Mouse (Mus musculus) mature B cell (primary cell): Measurements from ENCODE around the gene 2410004B18Rik.

ENCODE experiments used
- in situ Hi-C: fragments of 300-500 bp; cut with MboI; formaldehyde crosslinking; loops from 2 replicates; pipeline ENCODE4 v1.14.3; 2019

Gene 2410004B18Rik

GRCm38 (mm10) chr3:145937505-145938404, at the start of gene 2410004B18Rik:
TSS of gene 2410004B18Rik (plus strand) at chr3:145938014.
- in situ Hi-C loops = loop anchor here (25.0 kb wide), 1 partner anchor 250 kb away; no protein-coding TSS in a partner anchor

- in situ Hi-C loops = no loop called here
Measured at GRCm38 (mm10) chr3:145890346-145891132, 47.3 kb upstream of the 2410004B18Rik start.

GRCm38 (mm10) chr3:145892451-145892850, 45.4 kb upstream of the 2410004B18Rik start:
- in situ Hi-C loops = no loop called here

- in situ Hi-C loops = no loop called here
Measured at GRCm38 (mm10) chr3:145894131-145894530, 43.7 kb upstream of the 2410004B18Rik start.

DNA sequence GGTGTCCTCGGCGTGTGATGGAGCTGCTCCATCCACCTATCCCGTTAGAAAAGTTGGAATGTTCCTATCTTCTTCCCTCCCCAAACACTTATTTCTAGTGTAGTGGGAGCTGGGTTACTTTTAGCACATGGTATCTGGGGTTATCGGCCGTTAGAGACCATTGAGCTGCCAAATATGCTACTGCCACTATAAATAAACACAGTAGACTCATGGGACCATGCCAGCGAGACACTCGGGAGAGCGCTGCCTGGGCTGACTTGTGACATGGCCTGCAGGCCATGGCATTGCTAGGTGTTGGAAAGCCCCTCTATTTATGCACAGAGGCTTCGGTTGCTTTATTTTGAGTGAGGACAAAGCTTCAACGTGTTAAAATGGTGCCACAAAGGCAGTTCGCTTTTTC, 40.1 kb upstream of the 2410004B18Rik start:
- in situ Hi-C loops = no loop called here

DNA sequence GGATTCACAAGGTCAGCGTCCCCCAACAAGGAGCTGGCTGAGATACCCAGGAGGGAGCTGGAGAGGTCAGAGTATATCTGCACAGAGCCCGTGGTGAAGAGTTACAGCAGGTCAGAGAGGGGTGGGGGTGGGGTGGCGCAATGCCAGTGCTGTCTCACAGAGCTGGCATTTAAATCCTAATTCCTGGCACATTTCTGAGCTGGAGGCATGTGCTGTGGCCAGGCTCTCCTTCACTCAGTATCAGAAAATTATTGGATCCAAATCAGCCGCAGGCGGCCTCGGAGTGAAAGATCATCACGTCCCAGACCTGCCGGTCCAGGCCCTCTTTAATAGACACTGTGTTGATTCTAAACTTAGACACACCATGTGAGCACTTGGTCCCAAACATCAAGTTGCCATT, 38.0 kb upstream of the 2410004B18Rik start:
- in situ Hi-C loops = loop anchor here (25.0 kb wide), 2 partner anchors 313 to 912 kb away; partner anchors contain the start of genes Prkacb and Znhit6

- in situ Hi-C loops = loop anchor here (25.0 kb wide), 2 partner anchors 316 to 909 kb away; partner anchors contain the start of genes Prkacb and Znhit6
Measured at GRCm38 (mm10) chr3:145903530-145903929, 34.3 kb upstream of the 2410004B18Rik start.

DNA sequence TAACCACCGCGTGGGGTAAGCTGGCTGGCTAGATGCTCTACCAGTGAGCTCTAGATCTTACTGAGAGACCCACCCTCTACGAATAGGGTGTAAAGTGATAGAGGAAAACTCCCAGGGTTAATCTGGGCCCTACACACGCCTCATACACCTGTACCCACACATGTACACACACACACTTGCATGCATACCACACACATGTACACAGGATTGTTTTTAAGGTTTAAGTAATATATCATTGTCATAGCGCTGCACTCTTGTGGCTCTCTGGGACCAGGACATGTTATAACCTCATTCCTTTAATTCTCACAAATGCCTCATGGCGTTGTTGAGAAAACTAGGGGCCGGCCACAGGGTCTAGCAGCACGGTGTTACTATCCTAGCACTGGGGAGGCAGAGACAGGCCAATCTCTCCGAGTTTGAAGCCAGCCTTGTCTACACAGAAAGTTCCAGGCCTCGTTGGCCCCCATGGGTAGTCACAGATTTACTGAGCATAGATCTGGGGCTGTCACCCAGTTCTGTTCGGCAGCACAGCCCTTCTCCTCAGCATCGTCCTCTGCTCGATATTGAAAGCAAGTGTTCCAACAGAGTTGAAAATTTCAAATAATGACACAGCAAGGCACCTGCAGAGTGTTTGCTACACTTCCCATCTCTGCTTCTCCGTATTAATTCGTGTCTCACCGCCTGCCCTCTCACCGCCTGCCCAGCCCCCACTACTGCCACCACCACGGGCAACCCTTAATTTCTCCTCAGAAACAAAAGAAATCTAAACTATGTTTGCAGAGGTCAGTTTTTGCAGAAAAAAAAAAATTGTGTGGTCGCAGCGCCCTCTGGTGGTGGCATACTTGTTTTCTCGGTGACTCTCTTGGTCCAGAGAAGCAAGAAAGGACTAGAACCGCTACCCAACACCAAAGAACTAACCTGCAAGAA, 32.7 kb upstream of the 2410004B18Rik start:
- in situ Hi-C loops = loop anchor here (25.0 kb wide), 2 partner anchors 318 to 907 kb away; partner anchors contain the start of genes Prkacb and Znhit6

DNA sequence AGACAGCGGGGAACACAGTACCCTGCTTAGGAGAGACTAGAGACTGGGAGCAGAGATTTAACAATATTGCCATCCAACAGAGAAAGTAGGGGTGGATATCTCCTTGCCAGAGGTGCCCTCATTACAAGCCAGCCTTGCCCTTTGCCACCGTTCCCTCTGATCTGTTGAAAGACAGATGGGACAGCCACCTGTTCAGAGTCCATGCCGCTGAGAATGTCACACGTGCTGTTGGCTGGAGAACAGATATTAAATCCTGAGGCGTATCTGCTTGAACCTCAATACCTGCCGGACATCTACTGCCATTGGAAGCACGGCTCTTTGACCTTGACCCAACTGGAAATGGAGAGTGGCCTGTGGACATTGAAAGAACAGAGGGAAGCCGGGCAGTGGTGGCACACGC, 31.2 kb upstream of the 2410004B18Rik start:
- in situ Hi-C loops = loop anchor here (25.0 kb wide), 2 partner anchors 319 to 906 kb away; partner anchors contain the start of genes Prkacb and Znhit6

GRCm38 (mm10) chr3:145912512-145912911, 25.3 kb upstream of the 2410004B18Rik start:
- in situ Hi-C loops = loop anchor here (25.0 kb wide), 2 partner anchors 325 to 900 kb away; partner anchors contain the start of genes Prkacb and Znhit6

GRCm38 (mm10) chr3:145913263-145913662, 24.6 kb upstream of the 2410004B18Rik start:
- in situ Hi-C loops = loop anchor here (25.0 kb wide), 2 partner anchors 326 to 899 kb away; partner anchors contain the start of genes Prkacb and Znhit6

GRCm38 (mm10) chr3:145913942-145914341, 23.9 kb upstream of the 2410004B18Rik start:
- in situ Hi-C loops = loop anchor here (25.0 kb wide), 2 partner anchors 327 to 898 kb away; partner anchors contain the start of genes Prkacb and Znhit6

- in situ Hi-C loops = loop anchor here (25.0 kb wide), 2 partner anchors 329 to 896 kb away; partner anchors contain the start of genes Prkacb and Znhit6
Measured at GRCm38 (mm10) chr3:145916374-145916773, 21.4 kb upstream of the 2410004B18Rik start.

GRCm38 (mm10) chr3:145916826-145917225, 21.0 kb upstream of the 2410004B18Rik start:
- in situ Hi-C loops = loop anchor here (25.0 kb wide), 2 partner anchors 330 to 895 kb away; partner anchors contain the start of genes Prkacb and Znhit6

DNA sequence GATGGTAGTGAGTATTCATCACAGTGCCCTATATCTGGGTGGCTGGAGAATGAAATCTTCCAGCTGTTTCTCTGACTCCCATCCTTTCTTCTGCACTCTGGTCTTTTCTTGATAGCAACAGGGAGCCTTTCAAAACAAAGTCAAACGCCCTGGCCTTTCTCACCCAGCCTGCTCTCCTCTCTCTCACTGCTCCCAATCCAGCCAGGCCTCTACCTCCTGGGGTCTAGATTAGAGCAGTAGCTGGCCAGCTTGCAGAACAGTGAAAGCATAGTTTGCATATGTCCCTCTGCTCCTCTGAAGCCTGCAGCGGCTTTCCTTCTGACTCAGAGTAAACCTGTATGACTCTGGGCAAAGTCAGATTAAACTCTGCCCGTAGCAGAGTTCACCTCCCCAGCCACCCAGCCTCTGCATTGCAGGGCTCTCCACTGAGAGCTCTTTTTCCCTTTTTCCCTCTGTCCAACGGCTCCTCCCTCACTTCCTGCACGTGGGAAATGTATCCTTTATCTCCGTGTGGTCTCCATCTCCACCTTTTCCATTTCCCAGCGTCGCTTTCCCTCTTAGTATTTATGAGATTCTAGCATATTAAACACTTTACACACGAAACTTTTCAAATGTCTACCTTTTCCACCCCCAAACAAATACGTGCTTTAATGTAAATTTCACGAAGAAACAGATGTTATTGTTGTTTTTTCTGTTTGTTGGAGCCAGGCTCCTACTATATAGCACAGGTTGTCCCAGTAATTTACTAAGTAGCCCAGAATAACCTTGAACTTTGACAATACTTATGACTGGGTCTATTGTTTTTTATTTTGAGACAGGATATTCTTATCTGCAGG, 15.6 kb upstream of the 2410004B18Rik start, which contains the start of gene Bcl10:
TSS of gene Bcl10 (plus strand) at position 786 of the 836 bp plus-strand sequence.
- in situ Hi-C loops = loop anchor here (25.0 kb wide), 2 partner anchors 335 to 890 kb away; partner anchors contain the start of genes Prkacb and Znhit6

GRCm38 (mm10) chr3:145922971-145923370, 14.8 kb upstream of the 2410004B18Rik start:
- in situ Hi-C loops = loop anchor here (25.0 kb wide), 2 partner anchors 336 to 889 kb away; partner anchors contain the start of genes Prkacb and Znhit6

DNA sequence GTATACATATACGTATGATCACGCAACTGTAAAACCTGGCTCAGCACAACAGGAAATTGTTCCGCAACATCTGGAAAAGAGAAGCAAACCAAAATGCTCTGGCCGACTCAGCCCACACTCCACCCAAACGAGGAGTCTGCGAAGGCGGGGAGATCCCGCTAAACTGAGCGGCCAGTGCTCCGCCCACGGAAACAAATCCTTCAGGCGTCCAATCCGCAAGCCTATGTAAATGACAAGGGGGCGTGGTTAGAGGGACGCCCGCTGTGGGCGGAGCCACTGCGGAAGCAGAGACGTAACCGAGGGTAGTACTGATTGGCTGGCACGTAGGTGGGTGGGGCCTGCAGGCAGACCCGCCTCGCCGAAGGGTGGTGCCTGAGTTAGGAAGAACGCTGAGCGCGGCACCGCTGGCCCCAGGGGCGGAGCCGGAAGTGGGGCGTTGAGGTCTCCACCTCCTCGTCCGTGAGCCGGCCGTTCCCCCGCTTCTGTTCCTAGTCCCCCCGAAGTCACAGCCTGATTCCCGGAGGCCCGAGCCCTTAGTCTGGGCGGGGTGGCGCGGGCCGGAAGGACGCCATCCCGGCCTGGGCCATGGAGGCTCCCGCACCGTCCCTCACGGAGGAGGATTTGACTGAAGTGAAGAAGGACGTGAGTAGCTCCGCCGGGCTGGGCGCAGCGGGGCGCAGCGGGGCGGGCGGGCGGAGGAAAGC, 13.8 kb upstream of the 2410004B18Rik start:
- in situ Hi-C loops = loop anchor here (25.0 kb wide), 2 partner anchors 337 to 888 kb away; partner anchors contain the start of genes Prkacb and Znhit6

DNA sequence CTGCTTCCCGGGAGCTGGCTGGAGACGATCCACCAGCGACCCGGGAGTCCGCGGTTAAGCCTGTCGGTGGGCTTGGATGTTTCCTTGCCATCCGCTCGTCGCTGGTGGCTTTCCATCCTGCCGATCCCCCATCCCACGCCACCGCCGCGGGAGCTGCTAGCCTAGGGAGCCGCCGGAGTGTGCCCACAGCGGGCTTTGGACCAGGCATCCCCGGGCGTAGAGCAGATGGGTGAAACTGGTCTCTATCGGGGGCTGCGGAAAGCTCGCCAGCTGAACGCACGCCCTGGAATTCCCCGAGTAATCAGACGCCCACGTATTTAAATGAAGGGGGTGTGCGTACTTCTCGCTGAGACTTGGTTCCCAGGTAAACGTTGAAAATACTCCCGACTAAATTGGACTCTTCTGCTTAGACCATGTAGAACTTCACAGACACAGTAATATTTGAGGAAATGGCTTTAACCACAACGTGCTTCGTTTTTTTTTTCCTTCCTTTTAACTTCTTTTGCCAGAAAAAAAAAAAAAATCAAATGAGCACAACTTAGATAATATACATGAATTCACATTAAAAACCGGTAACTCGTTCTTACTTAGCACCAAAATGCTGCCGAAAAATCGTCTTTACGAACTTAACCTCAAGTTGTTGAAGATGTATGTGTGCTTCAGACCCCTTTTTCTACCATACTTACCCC, 13.0 kb upstream of the 2410004B18Rik start:
- in situ Hi-C loops = loop anchor here (25.0 kb wide), 3 partner anchors 263 to 888 kb away; partner anchors contain the start of genes Prkacb and Znhit6
